Mouse (Mus musculus) embryonic facial prominence, embryonic 10.5 days (tissue): ENCODE data around the gene Olfr1428. TPM values are rescaled to one million over a fixed set of nuclear protein-coding genes. Genes with fewer than 3 reads are reported as not detected.
A peak's percentile ranks its signal among the peaks of the same experiment; 100 is the strongest.
"Not testable (repeated sequence)": the region's sequence is repeated elsewhere in the genome, so short reads cannot be mapped to it uniquely, and the experiment has no call there.

Experiments
- DNase-seq: peaks from one replicate; pipeline ENCODE4 v3.0.0-alpha.2; 2017; ENCODE audit warnings: low spot score
- H3K27ac ChIP-seq: fragments of 300-500 bp; sonication (generic); replicated peaks from 2 replicates; pipeline ENCODE4 v1.5.1; 2016; ENCODE audit warnings: mild to moderate bottlenecking
- H3K27me3 ChIP-seq: fragments of 300-500 bp; sonication (generic); replicated peaks from 2 replicates; pipeline ENCODE4 v1.6.1; 2016; ENCODE audit warnings: low read depth, mild to moderate bottlenecking; ENCODE audit not compliant: poor library complexity, severe bottlenecking
- H3K36me3 ChIP-seq: fragments of 300-500 bp; sonication (generic); replicated peaks from 2 replicates; pipeline ENCODE4 v1.6.1; 2016; ENCODE audit warnings: mild to moderate bottlenecking, moderate library complexity
- H3K4me1 ChIP-seq: fragments of 300-500 bp; sonication (generic); 2 replicates; pipeline ENCODE4 v1.6.1; 2016
- H3K4me3 ChIP-seq: fragments of 300-500 bp; sonication (generic); 2 replicates; pipeline ENCODE4 v1.5.1; 2016; ENCODE audit warnings: mild to moderate bottlenecking, moderate library complexity
- H3K9me3 ChIP-seq: fragments of 300-500 bp; sonication (generic); 2 replicates; pipeline ENCODE4 v1.6.1; 2016; ENCODE audit warnings: mild to moderate bottlenecking
- WGBS: fragments of 180-500 bp; shearing (Covaris S2); methylation state at CpG from one replicate; pipeline ENCODE4 v1.1.7; 2016; 5-methylcytosine and 5-hydroxymethylcytosine counted together
- polyA plus RNA-seq: library from polyadenylated mRNA; unstranded; fragments of >200 nt; fragmentation: Nextera tagmentation; extraction: Ambion mirVana; gene quantifications from 2 replicates; pipeline ENCODE4 v1.2.1, GENCODE M21; 2016

Gene Olfr1428
- not detected in 2 replicates for polyA plus RNA-seq

DNA sequence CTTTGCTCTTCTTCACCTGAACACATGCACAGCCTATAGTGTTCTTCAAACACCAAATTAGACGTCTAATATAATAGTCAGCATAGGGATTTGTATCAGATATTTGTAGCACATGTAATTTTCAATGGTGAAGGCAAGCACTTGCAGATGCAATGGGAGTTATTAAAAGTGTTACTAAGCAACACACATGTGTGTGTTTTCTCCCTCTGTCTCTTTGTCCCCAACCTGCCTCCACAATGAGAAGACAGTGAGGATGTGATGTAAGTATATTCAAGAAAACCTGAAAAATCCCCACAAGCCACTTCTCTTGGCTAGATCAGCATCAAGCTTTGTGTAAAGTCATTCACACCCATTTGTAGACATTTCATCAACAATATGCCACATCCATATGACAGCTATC, at the start of gene Olfr1428:
Gene Olfr1428 (minus strand): TSS at position 101 of the 400 bp plus-strand sequence.
- no peaks in the 10 kb centered on the region for H3K27me3 ChIP-seq
- WGBS, result 79% methylated on average over 1 of the region's 1 CpGs
- H3K36me3 ChIP-seq, result no peaks in the 10 kb centered on the region
- H3K27ac ChIP-seq, result no peak within 1 kb of the TSS
- H3K9me3 ChIP-seq, result no peaks in the 10 kb centered on the region
- H3K4me1 ChIP-seq, result no peaks in the 10 kb centered on the region
- H3K4me3 ChIP-seq, result no peak within 1 kb of the TSS
- no peak for DNase-seq

- Histone ChIP-seq H3K9me3 (no peaks in the 10 kb centered on the region), H3K27ac (no peak overlapping the region), H3K27me3 (no peaks in the 10 kb centered on the region), H3K4me3 (no peak overlapping the region), H3K36me3 (no peaks in the 10 kb centered on the region), H3K4me1 (peaks cover 4% of the 10 kb centered on the region; the same call in 1 of the 2 replicates)
- WGBS, result 94% methylated on average over 3 of the region's 3 CpGs
- no peak for DNase-seq
Observed at GRCm38 (mm10) chr19:12145452-12145851, 29.8 kb upstream of the Olfr1428 start.

- Histone ChIP-seq H3K27ac (no peak overlapping the region), H3K9me3 (no peaks in the 10 kb centered on the region), H3K36me3 (no peaks in the 10 kb centered on the region), H3K4me1 (peaks cover 4% of the 10 kb centered on the region; the same call in 1 of the 2 replicates), H3K4me3 (no peak overlapping the region), H3K27me3 (no peaks in the 10 kb centered on the region)
- DNase-seq, result peak; percentile 9
- WGBS, result 39% methylated on average over 1 of the region's 1 CpGs
Observed at GRCm38 (mm10) chr19:12143356-12143755, 27.7 kb upstream of the Olfr1428 start.

GRCm38 (mm10) chr19:12134289-12134688, 18.6 kb upstream of the Olfr1428 start:
- Histone ChIP-seq H3K27ac (no peak overlapping the region), H3K9me3 (no peaks in the 10 kb centered on the region), H3K27me3 (no peaks in the 10 kb centered on the region), H3K4me1 (no peaks in the 10 kb centered on the region), H3K36me3 (no peaks in the 10 kb centered on the region), H3K4me3 (no peak overlapping the region)
- no peak for DNase-seq
- 32% methylated on average over 2 of the region's 2 CpGs for WGBS

DNA sequence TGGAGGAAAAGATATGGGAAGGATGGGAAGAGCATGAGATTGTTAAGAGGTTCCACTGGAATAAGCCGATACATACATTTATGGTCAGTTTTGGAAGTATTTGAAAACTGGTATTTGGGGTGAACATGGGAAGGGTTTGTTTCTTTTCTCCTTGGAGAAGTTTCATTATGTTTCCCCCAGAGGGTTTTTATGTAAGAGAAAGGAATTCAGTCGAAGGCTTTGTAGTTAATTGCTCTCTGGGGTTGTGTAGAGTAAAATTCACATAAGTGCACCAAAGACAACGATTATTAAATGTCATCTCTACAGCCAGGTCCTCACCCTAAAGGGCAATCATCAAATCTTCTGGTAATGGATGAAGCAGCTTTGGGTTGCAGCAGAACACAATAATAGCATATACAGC, 7.4 kb upstream of the Olfr1428 start, which contains the start of gene Olfr76:
Gene Olfr76 (minus strand): TSS at position 101 of the 400 bp plus-strand sequence.
- Histone ChIP-seq H3K27ac (no peak within 1 kb of the TSS), H3K4me3 (no peak within 1 kb of the TSS), H3K27me3 (no peaks in the 10 kb centered on the region), H3K36me3 (no peaks in the 10 kb centered on the region), H3K4me1 (no peaks in the 10 kb centered on the region), H3K9me3 (no peaks in the 10 kb centered on the region)
- DNase-seq, result no peak
- 74% methylated on average over 3 of the region's 3 CpGs for whole genome bisulfite sequencing

- Histone ChIP-seq H3K27me3 (no peaks in the 10 kb centered on the region), H3K27ac (no peak overlapping the region), H3K4me1 (no peaks in the 10 kb centered on the region), H3K9me3 (no peaks in the 10 kb centered on the region), H3K36me3 (no peaks in the 10 kb centered on the region), H3K4me3 (no peak overlapping the region)
- DNase-seq, result no peak
- 90% methylated on average over 3 of the region's 3 CpGs for WGBS
Observed at GRCm38 (mm10) chr19:12116464-12116863, 767 bp upstream of the Olfr1428 start.

DNA sequence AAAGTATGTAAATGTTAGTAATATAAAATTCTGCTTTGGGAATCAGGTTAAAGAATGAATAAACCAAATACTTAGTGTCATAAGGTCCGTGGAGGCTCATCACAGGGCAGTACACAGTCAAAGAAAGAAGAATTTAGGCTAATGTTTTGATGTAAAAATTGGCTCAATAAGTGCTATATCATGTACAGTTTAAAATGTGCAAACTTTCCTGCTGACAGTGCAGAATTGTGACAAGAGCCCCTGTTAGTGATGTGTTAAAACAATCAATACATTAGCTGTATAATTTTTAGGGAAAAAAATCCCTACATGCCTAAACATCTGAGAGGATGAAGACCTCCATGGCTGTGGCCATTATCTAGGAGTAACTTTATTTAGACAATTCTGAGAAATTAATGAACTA, 1.9 kb downstream of the Olfr1428 start:
- Histone ChIP-seq H3K36me3 (no peaks in the 10 kb centered on the region), H3K27me3 (no peaks in the 10 kb centered on the region), H3K9me3 (no peaks in the 10 kb centered on the region), H3K4me1 (no peaks in the 10 kb centered on the region), H3K27ac (no peak overlapping the region), H3K4me3 (no peak overlapping the region)
- WGBS, result 78% methylated on average over 1 of the region's 1 CpGs
- DNase-seq, result no peak

- WGBS, result 67% methylated on average over 1 of the region's 1 CpGs
- no peaks in the 10 kb centered on the region for H3K27me3 ChIP-seq
- H3K27ac ChIP-seq, result no peak overlapping the region
- no peaks in the 10 kb centered on the region for H3K9me3 ChIP-seq
- H3K4me3 ChIP-seq, result no peak overlapping the region
- no peaks in the 10 kb centered on the region for H3K36me3 ChIP-seq
- no peaks in the 10 kb centered on the region for H3K4me1 ChIP-seq
- no peak for DNase-seq
Observed at GRCm38 (mm10) chr19:12104541-12104940, 11.2 kb downstream of the Olfr1428 start.

- WGBS, result 93% methylated on average over 2 of the region's 2 CpGs
- Histone ChIP-seq H3K9me3 (no peaks in the 10 kb centered on the region), H3K4me1 (no peaks in the 10 kb centered on the region), H3K4me3 (no peak within 1 kb of the TSS), H3K36me3 (no peaks in the 10 kb centered on the region), H3K27ac (no peak within 1 kb of the TSS), H3K27me3 (no peaks in the 10 kb centered on the region)
- no peak for DNase-seq
Observed at GRCm38 (mm10) chr19:12103234-12103633, 12.5 kb downstream of the Olfr1428 start, which contains the start of gene Olfr1427. Gene Olfr1427, minus strand, starts transcription at chr19:12103334.

DNA sequence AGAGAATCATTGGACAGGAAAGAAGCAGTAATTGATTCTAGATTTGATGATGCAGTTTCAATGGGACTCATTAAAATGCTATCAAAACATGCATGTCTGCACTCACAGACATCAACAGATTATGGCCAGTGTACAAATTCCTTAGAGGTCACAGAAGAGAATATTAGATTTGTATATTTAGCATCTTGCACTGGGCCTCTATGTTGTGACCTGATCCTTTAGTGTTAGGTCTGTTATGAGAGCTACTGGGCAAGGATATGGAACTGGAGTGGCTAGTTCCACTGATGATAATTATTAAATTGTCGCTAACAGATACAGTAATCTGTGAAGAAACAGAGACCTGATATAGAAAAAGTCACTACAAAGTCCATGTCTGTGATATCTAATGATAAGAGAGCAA, 23.8 kb downstream of the Olfr1428 start, which contains the start of gene Olfr1426:
Gene Olfr1426 (minus strand): TSS at position 101 of the 400 bp plus-strand sequence.
- Histone ChIP-seq H3K9me3 (no peaks in the 10 kb centered on the region), H3K4me3 (no peak within 1 kb of the TSS), H3K27ac (no peak within 1 kb of the TSS), H3K27me3 (no peaks in the 10 kb centered on the region), H3K36me3 (no peaks in the 10 kb centered on the region), H3K4me1 (no peaks in the 10 kb centered on the region)
- DNase-seq, result no peak
- 67% methylated on average over 1 of the region's 1 CpGs for WGBS

DNA sequence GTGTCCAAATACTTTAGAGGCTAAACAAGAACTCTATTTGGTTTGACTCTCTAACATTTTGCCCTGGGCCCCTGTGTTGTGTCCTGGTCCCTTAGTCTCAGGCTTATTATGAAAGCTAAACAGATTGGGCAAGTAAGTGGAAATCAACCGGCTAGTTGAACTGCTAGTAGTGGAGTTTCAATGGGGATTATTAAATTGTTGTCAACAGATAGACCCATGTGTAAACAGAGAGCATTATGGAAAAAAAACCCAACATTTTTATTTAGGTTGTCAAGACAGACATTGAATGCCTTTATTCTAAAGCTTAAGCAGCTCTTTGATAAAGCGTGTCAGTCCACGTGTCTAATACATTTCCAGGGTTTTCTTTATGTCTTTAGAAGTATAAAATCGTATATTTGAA, 38.1 kb downstream of the Olfr1428 start, which contains the start of gene Olfr1425:
Gene Olfr1425 (minus strand): TSS at position 101 of the 400 bp plus-strand sequence.
- not testable (repeated sequence) for H3K4me1 ChIP-seq, DNase-seq, H3K4me3 ChIP-seq, H3K36me3 ChIP-seq, H3K27ac ChIP-seq, H3K27me3 ChIP-seq, H3K9me3 ChIP-seq
- WGBS, result 85% methylated on average over 4 of the region's 4 CpGs

DNA sequence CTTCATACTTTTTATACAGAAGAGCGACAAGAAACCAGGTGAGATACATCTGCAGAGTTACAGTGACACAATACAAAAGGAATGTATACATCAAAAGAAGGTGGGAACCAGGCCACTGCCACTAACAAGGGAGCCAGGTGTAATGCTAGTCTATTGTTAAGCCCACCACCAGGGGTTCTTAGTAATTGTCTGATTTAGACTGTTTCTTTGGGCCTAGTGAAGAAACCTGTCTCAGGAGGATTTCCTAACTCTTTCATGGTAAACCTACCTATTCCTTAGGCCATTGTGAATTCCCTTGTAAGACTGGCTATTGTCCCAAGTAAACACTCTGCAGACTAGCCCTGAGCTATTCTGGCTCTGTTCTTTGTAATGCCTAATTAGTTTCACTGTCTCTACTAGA, 46.2 kb downstream of the Olfr1428 start:
- not testable (repeated sequence) for DNase-seq, H3K36me3 ChIP-seq, H3K4me3 ChIP-seq, H3K27me3 ChIP-seq, H3K9me3 ChIP-seq, H3K27ac ChIP-seq, H3K4me1 ChIP-seq
- 80% methylated on average over 1 of the region's 1 CpGs for WGBS

- DNase-seq, H3K36me3 ChIP-seq, H3K27me3 ChIP-seq, H3K27ac ChIP-seq, H3K9me3 ChIP-seq, H3K4me1 ChIP-seq, H3K4me3 ChIP-seq: not testable (repeated sequence)
- WGBS, result 73% methylated on average over 1 of the region's 1 CpGs
Observed at GRCm38 (mm10) chr19:12067806-12068205, 47.9 kb downstream of the Olfr1428 start.
